Mouse (Mus musculus) embryonic facial prominence, embryonic 12.5 days (tissue): Measurements from ENCODE around the gene Snx6. TPM values are rescaled to one million over a fixed set of nuclear protein-coding genes. Genes with fewer than 3 reads are reported as not detected.
"Not testable (repeated sequence)": the region's sequence is repeated elsewhere in the genome, so short reads cannot be mapped to it uniquely, and the experiment has no call there.

Experiments used
- ATAC-seq: fragments of 200-750 bp; cut with Nextera tagmentation; 2 replicates; pipeline ENCODE4 v1.8.0; 2017; ENCODE audit not compliant: insufficient number of reproducible peaks, insufficient read depth, low FRiP score, low TSS enrichment
- H3K27ac ChIP-seq: fragments of 300-500 bp; sonication (generic); 2 replicates; pipeline ENCODE4 v1.5.1; 2016; ENCODE audit warnings: mild to moderate bottlenecking
- H3K27me3 ChIP-seq: fragments of 300-500 bp; sonication (generic); 2 replicates; pipeline ENCODE4 v1.6.1; 2016; ENCODE audit warnings: mild to moderate bottlenecking, moderate library complexity
- H3K36me3 ChIP-seq: fragments of 300-500 bp; sonication (generic); 2 replicates; pipeline ENCODE4 v1.6.1; 2016; ENCODE audit warnings: mild to moderate bottlenecking
- H3K4me1 ChIP-seq: fragments of 300-500 bp; sonication (generic); 2 replicates; pipeline ENCODE4 v1.6.1; 2016
- H3K4me2 ChIP-seq: fragments of 300-500 bp; sonication (generic); replicated peaks from 2 replicates; pipeline ENCODE4 v1.6.1; 2016; ENCODE audit warnings: mild to moderate bottlenecking, moderate library complexity
- H3K4me3 ChIP-seq: fragments of 300-500 bp; sonication (generic); 2 replicates; pipeline ENCODE4 v1.5.1; 2016; ENCODE audit warnings: mild to moderate bottlenecking
- H3K9ac ChIP-seq: fragments of 300-500 bp; sonication (generic); 2 replicates; pipeline ENCODE4 v1.6.1; 2016; ENCODE audit warnings: mild to moderate bottlenecking, moderate library complexity
- H3K9me3 ChIP-seq: fragments of 300-500 bp; sonication (generic); 2 replicates; pipeline ENCODE4 v1.6.1; 2016; ENCODE audit warnings: mild to moderate bottlenecking, moderate library complexity
- WGBS: fragments of 180-500 bp; shearing (Covaris S2); methylation state at CpG from one replicate; pipeline ENCODE4 v1.1.7; 2016; 5-methylcytosine and 5-hydroxymethylcytosine counted together
- polyA plus RNA-seq: library from polyadenylated mRNA; unstranded; fragments of >200 nt; fragmentation: Nextera tagmentation; extraction: Ambion mirVana; gene quantifications from 2 replicates; pipeline ENCODE4 v1.2.1, GENCODE M21; 2016

Gene Snx6
- polyA plus RNA-seq, 1 experiment from 2014 or later = 229 TPM

GRCm38 (mm10) chr12:54729140-54730059 lies 66.1 kb downstream of the Snx6 start:
- no CpG with 5 or more reads among the region's 56 CpGs for WGBS
- not testable (repeated sequence) for H3K27ac ChIP-seq
- ATAC-seq = peak; percentile 95

GRCm38 (mm10) chr12:54718871-54719786 lies 76.4 kb downstream of the Snx6 start:
- not testable (repeated sequence) for H3K9ac ChIP-seq, H3K4me2 ChIP-seq, H3K36me3 ChIP-seq, H3K27ac ChIP-seq, H3K9me3 ChIP-seq, H3K27me3 ChIP-seq, H3K4me1 ChIP-seq, H3K4me3 ChIP-seq
- ATAC-seq = peak; percentile 90
- no CpG with 5 or more reads among the region's 56 CpGs for WGBS

More at GRCm38 (mm10) chr12:54729140-54730059, 66.1 kb downstream of the Snx6 start:
- H3K36me3 ChIP-seq, H3K9ac ChIP-seq, H3K27me3 ChIP-seq, H3K4me1 ChIP-seq, H3K9me3 ChIP-seq, H3K4me3 ChIP-seq, H3K4me2 ChIP-seq: not testable (repeated sequence)

DNA sequence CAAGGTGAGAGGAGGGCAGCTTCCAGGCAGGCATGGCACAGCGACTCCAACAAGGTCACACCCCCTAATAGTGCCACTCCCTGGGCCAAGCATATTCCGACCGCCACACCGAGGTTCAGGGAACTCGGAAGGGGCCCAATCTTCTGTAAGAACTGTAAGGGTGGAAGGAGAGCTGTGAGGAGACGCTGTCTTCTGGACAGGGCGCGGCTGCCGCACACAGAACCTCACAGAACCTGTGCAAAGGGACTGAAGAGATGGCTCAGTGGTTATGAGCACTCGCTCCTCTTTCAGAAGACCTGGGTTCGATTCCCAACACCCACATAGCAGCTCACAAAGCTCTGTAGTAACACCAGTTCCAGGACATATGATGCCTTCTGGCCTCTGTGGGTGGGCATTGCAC lies 78.0 kb downstream of the Snx6 start:
- H3K9me3 ChIP-seq, H3K27ac ChIP-seq, H3K4me1 ChIP-seq, H3K4me3 ChIP-seq, H3K9ac ChIP-seq, H3K4me2 ChIP-seq, ATAC-seq, H3K36me3 ChIP-seq, H3K27me3 ChIP-seq: not testable (repeated sequence)
- WGBS = 86% methylated on average over 5 of the region's 11 CpGs

DNA sequence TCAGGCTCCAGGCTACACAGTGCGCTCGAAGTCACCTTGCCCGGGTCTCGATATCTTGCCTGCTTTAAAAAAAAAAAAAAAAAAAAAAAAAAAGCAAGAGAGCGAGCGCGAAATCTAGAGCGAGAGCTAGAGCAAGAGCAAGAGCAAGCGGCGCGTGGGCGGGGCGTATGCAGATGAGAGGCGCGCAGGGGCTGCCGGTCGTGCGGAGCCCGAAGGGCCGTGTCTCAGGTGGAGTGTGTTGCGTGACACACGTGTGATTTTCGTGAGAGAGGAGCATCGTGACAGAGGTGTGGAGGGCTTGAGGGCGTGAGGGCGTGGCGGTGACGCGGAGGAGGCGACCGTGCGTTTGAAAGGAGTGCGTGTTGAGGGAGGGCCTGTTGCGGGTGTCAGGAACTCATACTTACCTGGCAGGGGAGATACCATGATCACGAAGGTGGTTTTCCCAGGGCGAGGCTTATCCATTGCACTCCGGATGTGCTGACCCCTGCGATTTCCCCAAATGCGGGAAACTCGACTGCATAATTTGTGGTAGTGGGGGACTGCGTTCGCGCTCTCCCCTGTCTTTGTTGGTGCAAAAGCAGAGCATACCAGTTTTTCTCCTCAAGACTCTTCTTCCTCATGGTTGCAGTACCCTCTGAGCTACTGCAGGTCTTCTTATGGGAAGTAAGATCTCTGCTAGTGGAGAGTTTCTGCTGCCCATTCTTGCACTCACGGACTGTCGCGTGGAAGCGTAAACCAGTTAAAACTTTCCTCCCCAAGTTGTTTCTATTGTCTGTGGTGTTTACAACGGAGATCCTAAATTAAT lies 81.5 kb downstream of the Snx6 start:
- peak; percentile 52 for ATAC-seq
- 0% methylated on average over 6 of the region's 48 CpGs for WGBS
- H3K27me3 ChIP-seq, H3K4me1 ChIP-seq, H3K36me3 ChIP-seq, H3K4me3 ChIP-seq, H3K4me2 ChIP-seq, H3K9ac ChIP-seq, H3K9me3 ChIP-seq, H3K27ac ChIP-seq: not testable (repeated sequence)

- not testable (repeated sequence) for H3K36me3 ChIP-seq, H3K4me1 ChIP-seq, H3K9ac ChIP-seq, H3K9me3 ChIP-seq, H3K4me2 ChIP-seq, H3K4me3 ChIP-seq, H3K27me3 ChIP-seq, H3K27ac ChIP-seq
- ATAC-seq = peak; percentile 90
- WGBS = 0% methylated on average over 3 of the region's 8 CpGs
These were observed 85.0 kb downstream of the Snx6 start for GRCm38 (mm10) chr12:54710494-54710879.

- not testable (repeated sequence) for H3K9ac ChIP-seq, H3K27ac ChIP-seq, H3K9me3 ChIP-seq, H3K27me3 ChIP-seq, H3K36me3 ChIP-seq, H3K4me2 ChIP-seq, H3K4me1 ChIP-seq
- 0 out of 2 replicates have a peak overlapping the region, but pooled peaks have one; percentile 20 for H3K4me3 ChIP-seq
- ATAC-seq = peak; percentile 37
- 0% methylated on average over 11 of the region's 44 CpGs for WGBS
These were observed 85.6 kb downstream of the Snx6 start for GRCm38 (mm10) chr12:54709691-54710493.

GRCm38 (mm10) chr12:54699394-54699793 lies 96.1 kb downstream of the Snx6 start:
- no peak overlapping the region for H3K9ac ChIP-seq
- H3K4me2 ChIP-seq = no peak overlapping the region
- 80% methylated on average over 7 of the region's 7 CpGs for WGBS
- H3K4me3 ChIP-seq = no peak overlapping the region
- ATAC-seq = no peak
- H3K9me3 ChIP-seq = no peaks in the 10 kb centered on the region
- H3K4me1 ChIP-seq = peaks cover 3% of the 10 kb centered on the region; the same call in 1 of the 2 replicates
- H3K27me3 ChIP-seq = no peaks in the 10 kb centered on the region
- no peaks in the 10 kb centered on the region for H3K36me3 ChIP-seq
- no peak overlapping the region for H3K27ac ChIP-seq

GRCm38 (mm10) chr12:54697791-54698250 lies 97.7 kb downstream of the Snx6 start:
- no peak for ATAC-seq
- Histone ChIP-seq H3K36me3 (no peaks in the 10 kb centered on the region; the same call in 1 of the 2 replicates), H3K9ac (no peak overlapping the region), H3K9me3 (no peaks in the 10 kb centered on the region), H3K4me1 (peaks cover 3% of the 10 kb centered on the region; the same call in 1 of the 2 replicates), H3K4me3 (no peak overlapping the region), H3K27me3 (no peaks in the 10 kb centered on the region), H3K4me2 (no peak overlapping the region), H3K27ac (no peak overlapping the region; the same call in 1 of the 2 replicates)
- WGBS = 54% methylated on average over 6 of the region's 6 CpGs

DNA sequence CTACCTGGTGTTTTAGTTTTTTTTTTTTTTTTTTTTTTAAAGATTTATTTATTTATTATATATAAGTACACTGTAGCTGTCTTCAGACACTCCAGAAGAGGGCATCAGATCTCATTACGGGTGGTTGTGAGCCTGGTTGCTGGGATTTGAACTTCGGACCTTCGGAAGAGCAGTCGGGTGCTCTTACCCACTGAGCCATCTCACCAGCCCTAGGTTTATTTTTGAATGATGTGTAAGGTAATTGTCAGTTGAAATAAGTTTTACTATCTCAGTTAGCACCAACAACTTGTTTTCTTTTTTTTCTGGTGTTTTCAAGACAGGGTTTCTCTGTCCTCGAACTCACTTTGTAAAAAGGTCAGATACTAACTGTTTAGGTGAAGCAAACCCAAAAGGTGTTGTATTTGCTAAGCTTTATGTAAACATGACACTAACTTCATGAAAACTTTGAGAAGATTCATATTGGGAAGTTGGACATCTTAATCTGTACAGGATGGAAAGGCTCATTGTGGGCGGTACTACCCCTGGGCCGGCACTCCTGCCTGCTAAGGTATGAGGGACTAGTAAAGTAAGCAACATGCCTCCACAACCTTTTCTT lies 98.4 kb downstream of the Snx6 start:
- no peak overlapping the region for H3K27ac ChIP-seq
- ATAC-seq = no peak; the same call in 1 of the 2 replicates

More for the DNA sequence above, 98.4 kb downstream of the Snx6 start:
- Histone ChIP-seq H3K4me2 (no peak overlapping the region), H3K9ac (no peak overlapping the region), H3K4me1 (peaks cover 3% of the 10 kb centered on the region; the same call in 1 of the 2 replicates), H3K4me3 (no peak overlapping the region), H3K9me3 (no peaks in the 10 kb centered on the region), H3K27me3 (no peaks in the 10 kb centered on the region), H3K36me3 (peaks cover 7% of the 10 kb centered on the region; the same call in 1 of the 2 replicates)
- 9% methylated on average over 7 of the region's 7 CpGs for WGBS
